Mouse (Mus musculus) CH12.LX (cell line): ENCODE measurements at regions not wholly inside any gene's neighbourhood (a gene's known extent, or its start where the extent isn't known, plus 50 kb on each side); places are given as distances from the start of the nearest gene placed in this dataset.

Experiments used
- CTCF ChIP-seq, 2 experiments: IDR thresholded peaks in 1 of 2; conservative IDR thresholded peaks in 1 of 2; 2 replicates each; pipeline ENCODE4 v1.5.1; 2011 to 2012; ENCODE audit warnings: low read depth in 2 of 2, low read length in 2 of 2, improper control_type of control experiment in 1 of 2, inconsistent platforms in 1 of 2, mild to moderate bottlenecking in 1 of 2, moderate library complexity in 1 of 2
- EP300 ChIP-seq: IDR thresholded peaks from 2 replicates; pipeline ENCODE4 v1.6.1; 2011; ENCODE audit warnings: low read length, improper control_type of control experiment
- IRF4 ChIP-seq: IDR thresholded peaks from 2 replicates; pipeline ENCODE4 v1.6.1; 2014; ENCODE audit warnings: low read depth, mild to moderate bottlenecking, inconsistent platforms, low read length, improper control_type of control experiment
- JUND ChIP-seq: conservative IDR thresholded peaks from 2 replicates; pipeline ENCODE4 v1.6.1; 2011; ENCODE audit warnings: low read depth, low read length, improper control_type of control experiment
- POLR2A ChIP-seq: IDR thresholded peaks from 2 replicates; pipeline ENCODE4 v1.6.1; 2011; ENCODE audit warnings: low read depth, mild to moderate bottlenecking, improper control_type of control experiment, low read length

DNA sequence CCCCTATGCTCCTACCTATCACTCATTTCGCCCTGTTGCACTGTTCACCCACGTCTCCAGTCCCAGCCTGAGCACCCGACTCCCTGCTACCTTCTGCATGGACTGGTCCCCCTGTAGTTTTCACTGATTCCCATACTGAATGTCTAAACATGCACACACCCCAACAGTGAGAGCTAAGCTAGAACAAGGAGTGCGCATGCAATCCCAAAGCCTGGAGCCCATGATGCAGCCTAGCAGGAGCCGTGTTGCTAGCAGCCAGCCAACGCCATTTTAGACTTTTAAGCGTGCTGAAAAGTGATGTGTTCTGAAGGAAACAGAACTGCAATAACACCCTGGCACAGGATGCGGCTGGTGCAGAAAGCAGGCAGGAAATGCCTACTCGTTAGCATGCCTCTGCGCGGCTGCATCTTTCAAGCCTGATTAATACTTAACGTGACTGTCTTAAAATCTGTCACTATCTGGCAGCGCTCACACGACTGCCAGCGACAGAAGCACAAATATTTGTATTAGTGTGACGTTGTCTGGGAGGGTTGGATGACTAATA is 244.5 kb upstream of the Gm6657 start:
- TF ChIP-seq CTCF (conservative IDR thresholded peaks at IDR 0.05 in 1 of 2, IDR thresholded peaks at IDR 0.05 in 1 of 2; ENCODE audit: low read depth in 2 of 2, low read length in 2 of 2), result no peak
- TF ChIP-seq EP300, result no peak
- TF ChIP-seq IRF4, result no peak
- no peak for TF ChIP-seq JUND
- no peak for TF ChIP-seq POLR2A
